Mouse (Mus musculus) gastrocnemius, postnatal 25 days (tissue): ENCODE results near the gene Ginm1. TPM values are rescaled to one million over a fixed set of nuclear protein-coding genes. Genes with fewer than 3 reads are reported as not detected.

Source experiments
- DNase-seq: peaks from one replicate; pipeline ENCODE4 v3.0.0; 2022
- long read RNA-seq, 2 experiments: library from polyadenylated mRNA; stranded (forward); transcript quantifications; one replicate each; pipeline ENCODE4 v2.0.0; 2021
- total RNA-seq, 2 experiments: library from RNA; stranded (reverse); gene quantifications; 1 replicate in 1 of 2; 2 replicates in 1 of 2; pipeline ENCODE4 v1.2.3; 2021

Ginm1 gene
- total RNA-seq, result 10 to 100 TPM; 87.1 to 92.7 TPM
- long read RNA-seq, experiment 1, transcript Ginm1-201 (8 exons, 1,557 nt), result minor isoform, 10 of 191 reads
- long read RNA-seq, experiment 1, transcript Ginm1-204 (8 exons, 1,525 nt), result major isoform, 166 of 191 reads
- long read RNA-seq, experiment 1, partial matches to known transcripts, result 3 of 191 reads
- long read RNA-seq, experiment 1, other reads (novel, unspliced or antisense), result 10 of 191 reads
- long read RNA-seq, experiment 2, transcript Ginm1-204 (8 exons, 1,525 nt), result major isoform, 182 of 215 reads
- long read RNA-seq, experiment 2, transcript Ginm1-201 (8 exons, 1,557 nt), result minor isoform, 14 of 215 reads
- long read RNA-seq, experiment 2, partial matches to known transcripts, result 2 of 215 reads
- long read RNA-seq, experiment 2, other reads (novel, unspliced or antisense), result 16 of 215 reads

DNA sequence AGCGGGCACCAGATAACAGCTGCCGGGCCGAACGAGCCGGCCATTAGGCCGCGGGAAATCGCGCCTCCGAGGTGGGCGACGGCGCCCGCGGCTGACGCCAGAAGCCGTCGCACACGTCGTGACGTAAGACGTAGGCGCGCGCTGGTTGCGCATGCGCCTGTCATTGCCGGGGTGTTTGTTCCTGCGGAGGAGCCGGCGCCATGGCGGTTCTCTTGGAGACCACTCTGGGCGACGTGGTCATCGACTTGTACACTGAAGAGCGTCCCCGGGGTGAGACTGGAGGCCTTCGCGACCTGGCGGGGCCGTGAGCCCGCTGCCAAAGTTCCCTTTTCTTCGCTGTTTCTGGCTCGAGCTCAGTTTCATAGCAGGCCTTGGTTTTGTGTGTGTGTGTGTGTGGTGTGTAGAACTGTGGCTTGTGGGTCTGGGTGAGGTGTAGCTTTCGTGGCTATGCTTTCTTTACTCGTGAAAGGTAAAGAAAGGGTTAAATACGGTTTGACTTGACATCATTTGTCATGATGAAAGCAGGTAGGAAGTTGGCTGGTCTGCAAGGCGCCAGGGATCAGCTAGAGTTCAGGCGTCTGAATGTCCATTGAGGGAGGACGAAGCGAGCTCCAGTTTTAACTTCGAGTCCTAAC is at the start of gene Ginm1, which contains the start of gene Ppil4:
TSS of gene Ginm1 (minus strand) at position 74 of the 635 bp plus-strand sequence.
TSS of gene Ppil4 (plus strand) at position 141 of the 635 bp plus-strand sequence.
- DNase-seq, result peak; percentile 86

DNA sequence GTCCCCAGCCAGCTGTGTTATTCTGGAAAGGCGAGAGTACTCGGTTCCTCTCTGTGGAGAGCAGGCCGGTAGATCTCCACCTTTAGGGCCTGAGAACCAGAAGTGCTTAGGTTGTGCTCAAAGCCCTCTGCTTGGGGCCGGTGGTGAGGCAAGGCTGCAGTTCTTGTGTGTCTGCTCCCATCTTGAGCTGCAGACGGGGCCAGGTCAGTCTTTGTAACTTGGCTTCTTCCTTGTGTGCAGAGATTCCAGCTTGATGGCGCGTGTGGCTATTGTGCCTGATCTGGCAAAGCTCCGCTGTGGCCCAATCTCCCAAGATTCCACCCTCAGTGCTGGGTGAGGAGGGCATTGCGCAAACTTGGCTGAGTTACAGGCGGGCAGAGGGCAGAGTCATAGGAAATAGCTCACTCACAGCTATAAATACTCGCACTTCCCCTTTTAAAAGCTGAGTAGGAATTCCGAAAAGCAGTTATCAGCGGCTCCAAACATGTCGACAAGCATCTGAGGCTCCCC is 49.0 kb upstream of the Ginm1 start:
- DNase-seq, result peak; percentile 73

DNA sequence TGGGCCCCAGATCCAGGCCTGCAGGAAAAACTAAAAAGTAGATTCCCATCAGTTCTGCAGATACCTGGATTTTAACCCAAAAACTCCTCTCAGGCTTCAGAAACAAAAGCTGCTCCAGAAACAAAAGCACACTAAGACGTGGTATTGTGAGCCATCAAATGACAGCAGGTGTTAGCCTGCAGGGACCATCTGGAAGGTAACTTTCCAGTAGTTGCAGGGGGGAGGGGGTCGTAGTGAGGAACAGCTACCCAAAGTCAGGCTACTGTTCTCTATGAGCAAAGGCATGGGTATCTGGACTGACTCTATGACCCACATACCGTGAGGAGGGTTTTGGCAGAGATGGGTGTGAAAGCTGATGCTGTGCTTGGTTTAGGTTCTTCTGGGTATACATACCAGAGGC is 48.2 kb upstream of the Ginm1 start:
- DNase-seq, result no peak

DNA sequence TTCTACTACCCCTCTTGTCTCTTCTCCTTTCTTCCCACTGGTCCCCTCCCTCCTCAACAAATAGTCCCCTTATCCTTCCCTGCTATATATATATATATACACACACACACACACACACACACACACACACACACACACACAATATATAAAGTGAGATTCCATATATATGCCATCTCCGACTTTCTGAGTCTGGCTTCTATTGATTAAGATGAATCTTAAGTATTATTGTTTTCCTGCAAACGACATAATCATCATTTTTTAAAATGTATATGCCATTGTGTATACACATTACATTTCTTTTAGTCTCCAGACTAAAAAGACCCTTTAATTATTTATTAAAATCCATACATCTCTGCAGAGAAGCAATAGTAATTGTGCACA is 47.7 kb upstream of the Ginm1 start:
- no peak for DNase-seq

DNA sequence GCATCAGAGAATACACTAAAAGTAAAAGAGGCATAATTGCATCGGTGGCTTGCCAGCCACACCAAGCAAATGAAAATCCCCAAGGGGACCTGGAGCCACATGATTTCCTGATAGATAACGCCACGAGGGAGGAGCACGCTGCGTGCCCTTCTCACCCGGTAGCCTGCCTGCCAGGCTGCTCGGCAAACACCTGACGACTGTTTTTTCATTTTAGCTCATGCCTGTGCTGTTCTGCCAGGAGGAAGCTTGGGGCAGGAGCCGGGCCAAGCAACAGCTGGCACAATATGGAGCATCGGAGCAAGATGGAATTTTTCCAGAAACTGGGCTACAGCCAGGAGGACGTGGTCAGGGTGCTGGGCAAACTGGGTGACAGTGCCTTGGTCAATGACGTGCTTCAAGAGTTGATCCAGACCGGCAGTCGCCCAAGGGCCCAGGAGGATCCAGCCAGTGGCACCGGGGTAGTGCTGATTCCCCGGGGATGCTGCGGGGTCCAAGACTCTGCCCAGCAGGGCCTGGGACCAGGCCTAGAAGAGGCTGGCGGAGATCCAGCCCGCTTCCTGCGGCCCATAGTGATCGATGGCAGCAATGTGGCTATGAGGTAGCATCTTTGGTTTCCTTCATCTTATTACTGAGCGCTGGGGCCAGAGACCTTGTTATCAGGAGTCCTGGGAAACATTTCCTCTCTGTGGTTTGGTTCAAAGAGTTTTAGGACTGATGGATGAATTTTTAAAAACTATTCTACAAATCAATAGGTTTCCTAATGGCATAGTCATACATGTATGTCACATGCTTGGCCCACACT is 47.1 kb upstream of the Ginm1 start:
- DNase-seq, result peak; percentile 43

DNA sequence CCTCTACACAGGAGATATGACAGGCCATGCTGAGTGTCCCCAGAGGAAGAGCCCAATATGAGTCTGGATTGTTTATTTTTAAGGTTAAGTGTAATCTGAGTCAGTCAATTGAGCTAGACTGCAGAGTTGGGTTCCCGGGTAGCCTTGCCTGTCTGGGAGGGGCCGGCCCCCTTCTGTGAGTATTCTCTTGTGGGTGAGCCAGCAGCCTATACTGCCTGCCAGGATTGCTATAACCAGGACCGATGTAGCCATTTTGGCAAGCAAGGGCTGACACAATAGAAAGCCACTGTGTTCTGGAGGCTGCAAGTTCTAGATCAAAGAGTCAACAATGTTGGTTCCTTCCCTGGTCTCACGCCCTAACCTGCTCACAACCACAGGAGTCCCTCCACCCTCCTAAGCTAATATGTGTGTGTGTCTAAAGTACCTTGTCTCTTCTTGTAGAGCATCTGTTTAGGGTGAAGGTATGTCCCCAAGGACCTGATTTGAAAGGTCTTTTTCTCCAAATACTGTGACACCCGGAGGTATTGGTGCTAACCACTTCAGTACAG is 46.3 kb upstream of the Ginm1 start:
- no peak for DNase-seq

DNA sequence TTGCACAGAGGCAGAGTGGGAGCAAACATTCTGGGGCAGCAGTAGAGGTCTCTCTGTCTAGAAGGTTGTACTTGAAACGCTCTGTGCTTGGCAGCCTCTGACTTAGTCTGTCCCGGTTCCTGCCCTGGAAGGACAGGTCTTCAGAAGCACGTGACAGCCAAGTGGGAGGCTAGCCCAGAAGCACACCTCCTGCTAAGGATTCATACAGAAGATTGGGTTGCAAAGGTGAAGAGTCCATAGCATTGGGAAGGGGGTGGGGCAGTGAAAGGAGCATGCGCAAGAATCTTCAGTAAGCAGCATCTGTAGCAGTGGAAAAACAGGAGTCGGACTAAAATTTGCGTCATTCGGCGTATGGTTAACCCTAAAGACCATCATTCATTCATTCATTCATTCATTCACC is 45.4 kb upstream of the Ginm1 start:
- no peak for DNase-seq

DNA sequence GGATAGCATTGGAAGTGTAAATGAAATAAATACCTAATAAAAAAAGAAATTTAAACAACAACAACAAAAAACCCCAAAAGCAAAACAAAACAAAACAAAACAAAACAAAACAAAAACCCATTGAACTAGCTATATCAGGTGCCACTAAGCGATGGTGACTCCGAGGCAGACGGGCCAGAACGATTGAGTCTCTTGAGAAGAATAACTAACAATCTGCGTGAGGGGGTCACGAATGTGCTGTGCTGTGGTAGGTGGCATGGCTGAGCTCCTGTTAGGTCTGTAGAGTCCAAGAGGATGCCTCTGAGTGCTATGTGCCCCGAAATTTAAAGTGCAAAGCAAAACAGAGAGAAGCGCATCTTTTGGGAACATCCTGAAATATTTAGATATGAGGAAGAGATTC is 44.8 kb upstream of the Ginm1 start:
- DNase-seq, result no peak

DNA sequence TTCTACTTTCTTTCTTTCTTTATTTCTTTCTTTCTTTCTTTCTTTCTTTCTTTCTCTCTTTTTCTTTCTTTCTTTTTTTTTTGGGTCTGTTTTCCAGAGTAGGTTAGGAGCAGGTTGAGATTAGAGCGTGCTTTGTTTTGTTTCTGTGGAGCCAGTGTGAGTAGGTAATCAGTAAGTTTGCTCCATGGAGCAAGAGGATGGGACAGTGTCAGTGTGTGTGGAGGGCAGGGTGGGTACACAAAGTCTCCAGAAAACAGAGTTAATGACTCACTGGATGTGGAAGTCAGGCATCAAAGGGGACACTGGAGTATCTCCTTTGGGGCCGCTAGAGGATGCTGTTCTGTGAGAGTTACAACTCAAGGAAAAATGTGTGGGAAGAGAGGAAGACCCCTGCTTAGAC is 44.3 kb upstream of the Ginm1 start:
- no peak for DNase-seq

DNA sequence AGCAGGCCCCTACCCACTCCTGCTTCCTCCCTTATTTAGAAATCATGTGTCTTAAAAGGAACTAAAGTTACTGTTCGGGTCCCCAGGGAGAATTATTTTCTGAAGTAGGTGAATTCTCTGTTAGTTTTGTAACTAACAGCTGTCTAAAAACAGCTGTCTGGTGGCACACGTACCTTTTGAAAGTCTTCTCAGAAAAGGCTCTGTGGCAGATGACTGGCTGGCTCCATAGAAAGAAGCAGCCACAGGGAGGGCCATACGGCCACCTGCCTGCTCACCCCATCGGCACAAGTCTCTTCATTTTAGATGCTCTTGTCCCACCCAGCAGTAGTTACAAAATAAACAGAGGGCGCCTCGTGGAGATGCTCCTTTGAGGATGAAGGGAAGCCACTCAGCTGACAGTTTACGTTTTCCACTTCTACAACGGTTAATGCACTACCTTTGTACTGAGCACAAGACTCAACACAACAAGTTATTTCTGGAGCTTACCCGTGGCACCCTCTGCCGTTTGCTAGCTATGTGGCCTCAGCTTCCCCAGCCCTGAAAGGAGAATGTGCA is 42.1 kb upstream of the Ginm1 start:
- no peak for DNase-seq

DNA sequence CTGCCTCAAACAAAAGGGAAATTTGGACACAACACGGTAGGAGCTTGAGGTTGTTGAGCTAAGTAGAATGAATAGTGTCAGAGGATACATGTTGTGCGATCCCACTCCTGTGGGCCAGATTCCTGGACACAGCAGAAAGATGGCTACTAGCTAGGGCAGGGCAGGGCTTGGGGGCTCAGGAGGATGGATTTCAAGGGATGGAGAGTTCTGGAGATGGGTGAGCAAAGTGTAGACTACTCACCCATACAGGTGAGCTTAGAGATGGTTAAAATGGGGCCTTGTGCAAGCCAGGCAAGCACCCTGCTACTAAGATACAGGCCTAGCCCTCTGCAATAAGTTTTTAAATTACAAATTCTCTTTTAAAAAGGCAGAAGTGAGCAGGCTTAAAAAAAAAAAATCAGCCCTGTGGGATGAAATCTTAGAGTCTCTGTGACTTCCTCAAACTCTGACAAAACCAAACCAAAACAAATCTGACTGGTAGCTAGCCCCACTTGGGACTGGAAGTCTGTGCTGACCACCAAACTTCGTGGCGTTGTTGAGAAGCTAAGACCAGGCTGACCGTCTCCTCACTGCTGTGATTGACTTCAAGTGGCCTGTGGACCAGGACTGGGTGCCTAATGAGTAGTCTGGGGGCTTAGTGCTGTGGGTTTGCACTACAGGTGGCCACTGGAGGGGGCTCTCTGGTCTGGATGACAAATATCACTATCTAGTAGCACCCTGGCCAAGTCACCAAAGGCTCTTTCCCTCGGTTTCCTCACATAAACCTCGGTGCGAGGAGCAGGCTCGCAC is 40.9 kb upstream of the Ginm1 start:
- no peak for DNase-seq

DNA sequence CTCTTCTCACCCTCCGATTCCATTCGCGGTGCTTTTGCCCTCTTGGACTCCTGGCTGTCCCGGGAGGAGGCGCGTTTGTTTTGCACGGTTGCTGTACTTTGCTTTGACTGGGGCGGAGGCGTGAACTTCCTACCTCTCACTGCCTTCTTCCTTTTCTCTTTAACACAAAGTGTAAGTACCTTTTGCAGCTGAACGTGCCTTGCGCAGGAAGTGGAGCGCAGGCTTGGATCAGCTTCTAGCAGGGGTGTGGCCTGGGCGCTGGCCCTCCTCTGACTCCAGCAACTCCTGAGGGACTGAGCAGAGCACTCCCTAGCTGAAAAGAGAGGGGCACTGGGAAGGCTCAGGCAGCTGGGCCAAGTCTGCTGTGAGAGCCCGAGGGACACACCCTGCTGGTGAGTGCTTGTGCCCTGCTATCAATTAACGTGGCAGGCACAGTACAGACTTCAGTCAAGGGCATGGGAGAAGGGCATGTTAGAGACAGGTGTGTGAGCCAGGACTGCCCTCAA is 39.6 kb upstream of the Ginm1 start, which contains the start of gene Zc3h12d:
TSS of gene Zc3h12d (plus strand) at position 300 of the 506 bp plus-strand sequence.
- DNase-seq, result no peak

DNA sequence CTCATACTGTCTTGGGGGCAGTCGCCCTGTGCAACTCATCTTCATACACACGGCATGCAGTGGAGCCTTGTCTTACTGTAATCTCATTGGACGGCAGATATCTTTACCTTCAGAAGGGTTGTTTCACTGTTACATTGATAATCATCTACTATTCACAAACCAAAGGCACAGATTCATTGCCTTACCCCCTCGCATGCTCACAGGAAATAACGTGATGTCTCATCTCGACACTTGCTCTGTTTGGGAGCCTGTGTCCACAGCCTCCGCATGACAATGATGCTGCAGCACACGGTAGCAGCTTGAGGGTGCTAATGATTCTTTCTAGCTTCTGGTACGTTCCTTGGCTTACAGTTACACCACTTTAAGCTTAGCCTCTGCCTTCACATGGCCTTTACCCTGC is 33.5 kb upstream of the Ginm1 start:
- DNase-seq, result no peak

DNA sequence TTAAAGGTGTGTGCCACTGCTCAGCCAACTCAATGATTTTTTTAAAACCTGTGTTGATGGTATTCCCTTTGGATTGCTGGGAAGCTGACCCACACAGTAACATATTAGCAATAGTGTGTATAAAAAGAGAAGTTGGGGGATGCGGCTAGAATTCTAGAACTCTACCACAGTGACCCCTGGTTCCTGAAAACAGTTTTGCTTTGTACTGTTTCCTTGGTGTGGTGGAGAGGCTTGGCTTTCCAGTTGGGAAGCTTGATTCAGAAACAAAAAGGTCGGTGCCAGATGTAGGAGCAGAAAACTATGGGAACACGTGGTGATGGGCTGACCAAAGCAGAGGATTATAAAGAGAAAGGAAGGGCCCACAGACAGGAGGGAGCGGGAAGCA is 32.6 kb upstream of the Ginm1 start:
- no peak for DNase-seq

DNA sequence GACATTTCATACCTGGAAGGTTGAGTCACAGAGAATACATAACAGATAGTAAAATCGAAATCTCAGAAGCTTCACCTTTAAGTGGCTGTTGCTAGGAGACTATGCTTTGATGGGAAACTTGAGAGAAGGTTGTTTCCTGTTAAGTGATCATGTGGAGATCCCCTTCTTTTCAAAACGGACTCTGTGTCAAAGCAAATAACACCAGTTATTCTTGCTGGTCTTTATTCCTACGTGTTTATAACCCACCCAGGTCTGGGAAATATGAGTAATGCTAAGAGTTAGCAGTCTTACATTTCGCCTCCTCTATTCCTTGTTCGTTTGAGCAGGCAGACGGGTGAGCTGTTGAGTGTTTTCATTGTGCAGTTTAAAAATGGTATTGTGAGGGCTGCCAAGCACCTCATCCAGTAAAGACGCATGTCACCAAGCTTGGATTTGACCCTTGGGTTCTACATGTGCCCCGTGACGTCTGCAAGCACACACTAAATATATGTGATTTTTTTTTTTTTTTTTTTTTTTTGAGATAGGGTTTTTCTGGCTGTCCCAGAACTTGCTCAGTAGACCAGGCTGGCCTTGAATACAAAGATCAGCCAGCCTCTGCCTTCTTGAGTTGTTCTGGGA is 32.1 kb upstream of the Ginm1 start:
- no peak for DNase-seq

DNA sequence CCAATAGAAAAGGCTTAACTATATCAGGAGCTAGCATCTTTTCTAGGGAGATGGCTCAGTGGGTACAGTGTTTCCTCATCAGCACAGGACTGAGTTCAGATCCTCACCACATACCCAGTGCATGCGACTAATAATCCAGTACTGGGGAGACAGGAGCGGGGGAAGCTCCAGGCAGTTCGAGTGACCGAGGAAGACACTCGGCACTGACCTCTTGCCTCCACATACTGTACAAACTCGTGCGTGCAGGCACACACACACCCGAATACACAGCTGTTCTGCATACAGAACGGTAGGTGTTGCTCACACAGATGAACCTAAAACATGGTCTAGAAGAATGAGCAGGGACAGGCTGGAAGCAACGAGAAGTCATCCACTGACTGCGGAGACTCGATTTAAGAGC is 29.4 kb upstream of the Ginm1 start:
- no peak for DNase-seq

DNA sequence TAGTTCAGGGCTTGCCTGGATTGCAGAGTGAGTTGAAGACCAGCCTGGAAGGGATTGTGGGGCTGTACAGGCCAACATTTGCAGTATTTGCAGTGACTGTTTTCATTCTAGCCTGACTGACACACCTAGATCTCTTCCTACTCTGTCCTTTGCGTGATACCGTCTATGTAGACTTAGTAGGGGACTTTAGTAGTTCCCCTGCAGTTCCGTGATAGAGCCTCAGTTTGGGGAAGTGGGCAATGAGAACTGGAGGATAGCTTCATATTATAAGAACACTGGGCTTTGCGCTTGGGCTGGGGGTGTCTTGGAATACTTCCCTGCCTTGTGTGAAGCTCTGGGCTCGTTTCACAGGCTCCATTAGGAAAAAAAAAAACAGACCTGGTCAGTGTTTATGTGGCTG is 27.5 kb upstream of the Ginm1 start:
- no peak for DNase-seq

DNA sequence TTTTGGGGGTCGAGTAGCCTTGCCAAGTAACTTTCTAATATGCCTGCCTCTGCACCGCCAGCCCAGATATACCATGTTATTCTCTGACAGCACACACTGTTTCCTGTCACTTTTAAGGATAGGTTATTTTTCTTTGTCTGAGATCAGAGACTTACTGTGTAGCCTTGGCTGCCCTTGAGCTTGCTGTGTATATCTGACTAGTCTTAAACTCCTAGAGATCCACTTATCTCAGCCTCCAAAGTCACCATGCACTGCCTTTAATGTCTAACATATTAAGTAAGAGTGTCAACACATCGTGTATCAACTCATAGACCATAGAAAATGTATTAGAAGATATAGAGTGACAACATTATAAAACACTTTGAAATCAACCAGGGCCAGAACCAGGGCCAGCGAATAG is 27.0 kb upstream of the Ginm1 start:
- DNase-seq, result no peak

DNA sequence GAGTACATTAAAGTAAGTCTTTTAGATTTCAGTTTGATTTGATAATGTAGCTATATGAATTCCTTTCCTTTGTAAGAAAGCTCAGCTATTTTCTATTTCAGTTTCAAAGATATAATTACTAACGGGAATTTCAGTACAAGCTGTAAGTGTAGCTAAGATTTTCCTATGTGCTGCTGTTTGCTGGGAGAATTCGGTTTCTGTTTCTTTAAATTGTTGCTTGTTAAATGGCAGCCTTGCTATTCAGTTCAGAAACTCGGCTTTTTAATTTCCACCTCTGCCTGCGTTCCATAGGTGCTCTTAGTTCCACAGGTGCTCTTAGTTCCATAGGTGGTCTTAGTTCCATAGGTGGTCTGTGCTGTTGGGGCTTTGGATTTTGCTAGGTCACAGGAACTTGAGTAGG is 26.5 kb upstream of the Ginm1 start:
- no peak for DNase-seq

DNA sequence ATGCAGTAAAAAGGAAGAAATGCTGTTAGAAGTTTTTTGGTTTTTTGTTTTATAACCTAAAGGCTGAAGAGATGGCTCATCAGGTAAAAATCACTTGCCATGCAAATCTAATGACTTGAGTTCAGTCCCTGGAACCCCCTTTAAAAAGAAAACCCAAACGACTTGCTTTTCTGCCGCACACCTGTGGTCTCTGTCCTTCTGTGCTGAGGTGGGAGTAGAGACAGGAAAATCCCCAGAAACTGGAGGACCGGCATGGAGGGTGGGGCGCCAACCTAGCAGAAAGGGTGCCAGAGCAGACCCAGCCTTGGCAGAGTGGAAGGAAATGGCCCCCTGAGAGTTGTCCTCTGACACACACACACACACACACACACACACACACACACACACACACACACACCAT is 26.1 kb upstream of the Ginm1 start:
- no peak for DNase-seq

DNA sequence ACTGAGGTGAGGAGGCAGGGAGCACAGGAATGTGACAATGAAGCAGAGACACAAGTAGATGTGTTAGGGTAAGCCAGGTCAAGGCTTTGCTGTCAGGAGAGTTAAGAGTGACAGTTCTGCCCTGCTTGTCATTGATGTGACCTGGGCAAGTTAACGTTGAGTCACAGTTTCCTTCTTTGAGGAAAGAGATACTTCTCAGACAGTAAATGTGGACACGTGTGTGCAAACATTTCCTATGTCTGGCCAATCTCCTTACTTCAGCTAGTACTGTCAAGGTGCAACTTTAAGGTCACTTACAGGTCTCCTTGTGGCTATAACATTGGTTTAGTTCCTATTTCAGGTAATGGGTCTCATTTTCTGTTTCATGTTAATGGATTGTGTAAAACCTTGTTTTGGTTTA is 23.9 kb upstream of the Ginm1 start:
- no peak for DNase-seq
